Mouse (Mus musculus): ENCODE results near the gene Itga5.

DNA sequence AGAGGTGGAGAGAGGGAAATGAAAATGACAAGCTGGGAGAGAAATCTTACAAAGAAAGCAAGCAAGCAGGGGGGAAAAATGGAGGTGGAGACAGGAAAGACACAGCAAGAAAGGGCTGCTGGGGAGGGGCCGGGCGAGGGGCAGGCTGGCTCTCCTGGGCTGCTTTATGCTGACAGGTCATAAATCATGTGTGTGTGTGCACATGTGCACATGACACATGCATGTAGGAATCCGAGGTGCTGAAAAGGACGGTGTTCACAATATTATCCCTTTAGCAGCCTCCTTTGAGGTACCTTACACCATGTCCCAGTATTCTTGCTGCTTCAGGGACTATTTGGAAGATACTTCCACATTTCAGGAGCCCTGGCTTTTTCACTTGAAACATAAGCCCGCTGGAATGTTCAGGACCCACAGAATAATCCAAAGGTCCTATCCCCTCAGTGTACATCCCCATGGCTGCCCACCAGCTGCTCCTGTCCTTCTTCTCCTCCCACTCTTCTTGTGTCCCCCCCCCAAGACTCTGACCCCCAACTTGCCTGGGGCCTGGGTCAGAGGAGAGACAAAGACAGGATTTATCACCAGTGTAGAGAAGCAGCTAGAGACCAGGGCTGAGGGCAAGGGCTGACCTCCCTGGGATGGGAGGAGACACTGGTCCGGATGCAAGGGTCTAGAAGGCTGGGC is 64.1 kb downstream of the Itga5 start:
- TF ChIP-seq CTCF (IDR thresholded peaks at IDR 0.05; ENCODE audit: insufficient read depth, low read length) (no peak), POLR2A (IDR thresholded peaks at IDR 0.05; ENCODE audit: borderline replicate concordance, extremely low read depth, low read depth, low read length) (no peak)

Measured in lung, adult 2 months (tissue).